Mouse (Mus musculus): ENCODE results near the gene Pdrg1.

GRCm38 (mm10) chr2:152985582-152985981 lies 29.6 kb downstream of the Pdrg1 start:
- TF ChIP-seq EP300 (IDR thresholded peaks at IDR 0.05; ENCODE audit: insufficient read depth, low read depth, low read length) (no peak), CTCF (IDR thresholded peaks at IDR 0.05) (no peak)
